Mouse (Mus musculus) frontal cortex, postnatal 14 days (tissue): ENCODE data around the gene Slc20a1.

Source experiments
- DNase-seq, 2 experiments: peaks; one replicate each; pipeline ENCODE4 v3.0.0; 2022; ENCODE audit warnings: low spot score in 2 of 2

Gene Slc20a1

GRCm38 (mm10) chr2:129186291-129186919 is 12.2 kb upstream of the Slc20a1 start:
- no peak for DNase-seq

DNA sequence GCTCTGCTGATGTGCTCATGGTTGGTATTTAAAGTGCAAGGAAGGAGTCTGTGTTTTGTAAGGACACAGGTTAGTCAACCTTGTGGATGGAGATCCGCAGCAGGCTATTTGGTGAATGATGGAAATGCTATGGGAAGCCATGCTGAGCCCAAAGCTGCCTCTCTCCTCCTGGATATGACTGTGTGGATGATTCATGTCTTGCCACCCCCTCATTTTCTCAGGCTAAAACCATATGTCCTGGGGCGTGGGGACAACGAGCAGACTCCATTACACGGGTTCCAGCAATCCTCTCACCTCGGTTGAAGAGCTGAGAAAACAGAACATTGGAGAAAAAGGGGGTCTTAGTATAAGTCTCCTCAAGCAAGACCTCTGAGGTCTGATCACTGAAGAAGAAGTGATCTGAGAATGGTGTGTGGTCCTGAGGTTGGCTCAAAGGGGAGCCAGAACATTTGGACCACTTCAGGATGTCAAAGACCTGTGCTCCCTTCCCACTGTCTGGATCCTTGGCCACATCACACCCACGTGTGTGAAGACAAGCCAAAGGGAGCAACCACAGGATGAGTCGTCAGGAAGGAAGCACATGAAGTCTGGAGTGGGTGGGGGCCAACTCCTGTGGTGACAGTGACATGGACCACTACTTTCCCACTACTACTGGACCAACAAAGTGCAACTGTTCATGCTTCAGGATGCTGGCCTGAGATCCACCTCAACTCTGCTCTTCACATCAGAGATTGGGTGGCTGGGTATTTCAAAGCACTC is 6.0 kb upstream of the Slc20a1 start:
- no peak for DNase-seq

- no peak for DNase-seq
Observed at GRCm38 (mm10) chr2:129196317-129196716, 2.2 kb upstream of the Slc20a1 start.

GRCm38 (mm10) chr2:129197197-129197596 is 1.4 kb upstream of the Slc20a1 start:
- DNase-seq: no peak

- DNase-seq: no peak
Observed at GRCm38 (mm10) chr2:129197843-129198435, 625 bp upstream of the Slc20a1 start.

DNA sequence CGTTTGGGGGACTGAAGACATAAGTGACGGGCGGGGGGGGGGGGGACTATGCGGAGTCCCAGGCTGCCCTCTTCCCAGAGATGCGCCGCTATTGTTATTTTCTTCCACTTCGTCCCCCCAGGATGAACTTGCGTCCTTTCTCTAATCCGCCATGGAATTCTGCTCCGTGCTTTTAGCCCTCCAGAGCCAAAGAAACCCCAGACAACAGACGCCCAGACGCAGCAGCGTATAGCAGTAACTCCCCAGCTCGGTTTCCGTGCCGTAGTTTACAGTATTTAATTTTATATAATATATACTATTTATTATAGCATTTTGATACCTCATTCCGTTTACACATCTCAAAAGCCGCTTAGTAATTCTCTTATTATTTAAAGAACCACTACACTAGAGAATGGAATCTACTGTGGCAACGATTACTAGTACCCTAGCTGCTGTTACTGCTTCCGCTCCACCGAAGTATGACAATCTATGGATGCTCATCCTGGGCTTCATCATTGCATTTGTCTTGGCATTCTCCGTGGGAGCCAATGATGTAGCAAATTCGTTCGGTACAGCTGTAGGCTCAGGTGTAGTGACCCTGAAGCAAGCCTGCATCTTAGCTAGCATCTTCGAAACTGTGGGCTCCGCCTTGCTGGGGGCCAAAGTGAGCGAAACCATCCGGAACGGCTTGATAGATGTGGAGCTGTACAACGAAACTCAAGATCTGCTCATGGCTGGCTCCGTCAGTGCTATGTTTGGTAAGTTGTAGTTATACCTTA is 943 bp downstream of the Slc20a1 start:
- no peak for DNase-seq

GRCm38 (mm10) chr2:129205000-129205399 is 6.4 kb downstream of the Slc20a1 start:
- no peak for DNase-seq

DNA sequence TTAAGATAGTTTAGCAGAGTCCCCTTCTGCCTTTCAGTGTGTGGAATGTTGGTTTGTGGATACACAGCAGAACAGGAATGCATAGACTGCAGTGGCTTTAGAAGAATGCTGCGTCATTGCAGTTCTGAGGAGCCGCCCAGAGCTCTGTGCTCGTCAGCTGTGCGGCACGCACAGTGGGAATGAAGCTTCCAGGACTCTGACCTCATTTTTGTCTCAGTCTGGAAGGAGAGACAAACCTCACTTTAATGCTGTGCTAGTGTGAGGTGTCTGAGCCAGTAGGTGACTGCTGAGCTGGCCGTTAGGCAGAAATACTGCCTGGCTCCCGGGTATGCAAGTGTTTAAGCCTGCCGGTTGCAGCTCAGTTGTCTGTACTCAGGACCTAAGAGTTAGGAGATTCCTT is 8.3 kb downstream of the Slc20a1 start:
- no peak for DNase-seq

DNA sequence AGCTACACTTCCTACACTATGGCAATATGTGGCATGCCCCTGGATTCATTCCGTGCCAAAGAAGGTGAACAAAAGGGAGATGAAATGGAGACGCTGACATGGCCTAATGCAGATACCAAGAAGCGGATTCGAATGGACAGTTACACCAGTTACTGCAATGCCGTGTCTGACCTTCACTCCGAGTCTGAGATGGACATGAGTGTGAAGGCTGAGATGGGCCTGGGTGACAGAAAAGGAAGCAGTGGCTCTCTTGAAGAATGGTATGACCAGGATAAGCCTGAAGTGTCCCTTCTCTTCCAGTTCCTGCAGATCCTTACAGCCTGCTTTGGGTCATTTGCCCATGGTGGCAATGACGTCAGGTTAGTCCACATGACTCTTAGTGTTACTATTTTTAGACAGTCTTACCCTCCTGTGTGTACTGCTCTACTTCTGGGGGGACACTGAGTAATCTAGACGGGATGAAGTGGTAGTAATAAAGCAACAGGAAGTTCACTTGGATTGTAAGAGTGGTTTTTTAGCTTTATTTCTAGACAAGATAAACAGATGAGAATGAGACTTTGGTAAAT is 9.7 kb downstream of the Slc20a1 start:
- no peak for DNase-seq

GRCm38 (mm10) chr2:129210089-129210749 is 11.7 kb downstream of the Slc20a1 start:
- no peak for DNase-seq

DNA sequence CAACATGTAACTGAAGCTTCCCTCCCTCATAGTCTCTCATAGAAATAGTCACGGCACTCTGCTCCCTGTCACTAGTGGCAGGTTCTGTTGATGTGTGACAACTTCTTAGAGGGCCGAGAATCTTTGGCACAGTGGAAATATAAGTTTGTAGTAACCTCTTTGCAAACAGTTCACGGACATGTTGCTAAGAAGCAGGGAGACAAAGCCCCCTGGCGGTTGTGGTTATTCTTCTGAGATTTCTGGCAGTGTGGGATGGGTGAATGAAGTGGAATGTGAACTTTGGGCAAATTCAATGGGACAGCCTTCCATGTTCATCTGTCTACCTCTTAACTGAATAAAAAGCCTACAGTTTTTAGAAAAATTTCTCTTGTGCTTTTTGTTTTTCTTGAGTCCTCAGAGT is 12.7 kb downstream of the Slc20a1 start:
- no peak for DNase-seq

GRCm38 (mm10) chr2:129211957-129212356 is 13.4 kb downstream of the Slc20a1 start:
- DNase-seq: no peak

GRCm38 (mm10) chr2:129212566-129212965 is 14.0 kb downstream of the Slc20a1 start:
- no peak for DNase-seq

DNA sequence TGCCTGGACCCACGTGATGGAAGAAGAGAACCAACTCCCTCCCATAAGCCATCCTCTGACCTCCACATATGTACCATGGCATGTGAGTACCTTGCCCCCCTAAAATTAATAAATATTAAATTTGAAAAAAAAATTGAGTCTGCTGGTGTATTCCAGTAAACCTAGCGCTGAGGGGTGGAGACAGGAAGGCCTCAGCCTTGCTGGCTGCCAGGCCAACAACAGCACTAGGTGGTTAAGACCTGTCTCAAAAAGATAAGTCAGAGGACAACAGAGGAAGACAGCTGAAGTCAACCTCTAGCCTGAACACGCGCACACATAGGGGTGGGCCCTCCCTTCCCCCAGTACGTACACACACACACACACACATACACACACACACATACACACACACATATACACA is 16.2 kb downstream of the Slc20a1 start:
- DNase-seq: no peak

- no peak for DNase-seq
Observed at GRCm38 (mm10) chr2:129217612-129218185, 19.1 kb downstream of the Slc20a1 start.

DNA sequence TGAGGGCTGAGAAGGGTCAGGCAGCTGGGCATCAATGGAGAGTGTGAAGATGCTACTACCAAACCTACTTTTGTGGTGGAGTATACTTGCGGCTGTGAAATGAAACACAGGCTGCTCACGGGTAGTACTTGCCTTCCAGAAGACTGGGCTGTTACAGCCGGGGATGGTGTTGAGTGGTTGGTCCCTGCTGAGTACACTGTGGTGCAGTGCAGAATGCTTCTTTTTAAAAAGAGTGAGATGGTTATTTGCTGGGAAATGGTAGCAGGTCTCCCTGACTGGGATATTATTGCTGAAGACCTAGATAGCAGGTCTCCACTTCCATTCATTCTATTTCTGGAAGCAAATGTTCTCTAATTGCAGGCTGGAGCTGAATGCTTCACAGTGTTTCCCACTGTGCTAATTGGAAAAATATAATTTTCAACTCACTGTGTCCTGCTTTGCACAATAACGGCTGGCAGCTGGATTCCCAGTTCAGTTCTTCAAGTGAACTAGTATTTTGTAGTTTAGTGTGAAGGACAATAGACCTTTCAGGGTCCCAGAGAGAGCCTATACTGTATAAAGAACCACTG is 20.1 kb downstream of the Slc20a1 start:
- DNase-seq: no peak

DNA sequence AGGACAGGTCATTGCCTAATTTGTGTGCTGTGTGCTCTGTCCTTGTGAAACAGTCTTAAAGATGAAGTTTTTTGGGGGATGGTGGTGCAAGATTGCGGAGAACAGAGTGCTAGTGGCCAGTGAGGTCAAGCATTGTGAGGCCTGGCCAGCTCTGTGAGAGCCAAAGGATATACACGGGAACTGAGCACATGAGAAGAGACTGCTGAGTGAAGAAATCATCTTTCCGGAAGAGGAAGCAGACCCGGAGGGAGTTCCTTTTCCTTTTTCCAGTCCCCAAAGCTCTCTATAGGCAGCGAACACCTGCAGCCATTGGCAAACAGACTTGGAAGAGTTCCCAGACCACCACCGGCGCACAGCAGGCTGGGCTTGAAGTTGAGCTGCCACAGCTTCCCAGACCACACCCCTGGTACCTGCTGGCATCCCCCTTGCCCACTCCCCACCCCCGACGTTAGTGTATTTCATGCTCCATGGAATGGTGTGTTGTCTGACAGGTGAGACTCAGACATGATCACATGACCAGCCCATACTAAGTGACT is 22.6 kb downstream of the Slc20a1 start:
- no peak for DNase-seq

DNA sequence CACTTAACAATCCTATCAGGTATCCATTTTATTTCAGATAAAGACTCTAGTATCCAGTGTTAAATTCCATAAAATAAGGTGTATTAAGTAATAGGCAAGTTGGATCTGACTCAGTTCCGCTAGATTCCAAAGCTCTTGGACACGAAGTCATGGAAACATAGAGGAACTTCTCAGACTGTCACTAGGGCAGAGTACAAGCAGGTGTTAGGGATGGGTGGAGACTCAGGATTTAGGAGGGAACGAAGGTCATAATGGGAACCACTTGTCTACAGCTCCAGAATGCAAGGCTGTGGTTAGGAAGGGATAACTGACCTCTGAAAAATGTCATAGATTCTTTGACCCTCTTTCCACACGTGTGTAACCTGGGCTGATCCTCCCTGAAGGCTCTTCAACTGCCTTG is 25.6 kb downstream of the Slc20a1 start:
- no peak for DNase-seq

DNA sequence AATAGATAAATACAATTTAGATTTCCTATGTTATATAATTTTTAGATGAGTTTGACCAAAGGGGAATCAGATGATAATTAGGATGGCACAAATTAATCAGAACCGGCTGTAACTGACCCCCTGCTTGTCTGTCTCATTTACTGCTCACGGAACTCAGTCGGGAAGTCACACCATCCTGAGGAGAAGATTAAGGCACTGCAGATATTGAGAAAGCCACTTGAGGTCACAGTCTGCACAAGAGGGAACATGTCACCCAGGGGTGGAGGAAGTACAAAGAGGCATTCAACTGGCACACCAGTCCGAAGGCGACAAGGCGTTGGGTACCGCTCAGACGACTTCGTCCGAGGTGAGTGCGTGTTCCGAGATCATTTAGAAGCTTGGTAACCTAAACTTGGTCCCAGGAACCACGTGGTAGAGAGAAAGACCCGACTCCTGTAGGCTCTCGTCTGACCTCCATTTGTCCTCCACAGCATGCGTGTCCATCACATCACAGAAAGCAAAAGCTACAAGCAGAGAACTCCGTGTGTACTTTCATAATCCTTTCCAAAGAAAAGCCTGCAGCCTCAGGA is 26.8 kb downstream of the Slc20a1 start:
- no peak for DNase-seq

GRCm38 (mm10) chr2:129226296-129226851 is 27.8 kb downstream of the Slc20a1 start:
- DNase-seq: no peak
